Mouse (Mus musculus) hindbrain, embryonic 13.5 days (tissue): ENCODE results near the gene Megf8. TPM values are rescaled to one million over a fixed set of nuclear protein-coding genes. Genes with fewer than 3 reads are reported as not detected.

Experiments used
- ATAC-seq: fragments of 200-750 bp; cut with Nextera tagmentation; 2 replicates; pipeline ENCODE4 v1.8.0; 2017; ENCODE audit warnings: moderate TSS enrichment; ENCODE audit not compliant: low FRiP score
- H3K27ac ChIP-seq: fragments of 300-500 bp; sonication (generic); 2 replicates; pipeline ENCODE4 v1.5.1; 2015; ENCODE audit warnings: inconsistent platforms, mild to moderate bottlenecking, moderate library complexity
- H3K27me3 ChIP-seq: fragments of 300-500 bp; sonication (generic); 2 replicates; pipeline ENCODE4 v1.6.1; 2015; ENCODE audit warnings: mild to moderate bottlenecking, inconsistent platforms
- H3K36me3 ChIP-seq: fragments of 300-500 bp; sonication (generic); 2 replicates; pipeline ENCODE4 v1.6.1; 2015; ENCODE audit warnings: mild to moderate bottlenecking, inconsistent platforms
- H3K4me1 ChIP-seq: fragments of 300-500 bp; sonication (generic); replicated peaks from 2 replicates; pipeline ENCODE4 v1.6.1; 2015; ENCODE audit warnings: inconsistent platforms
- H3K4me2 ChIP-seq: fragments of 300-500 bp; sonication (generic); 2 replicates; pipeline ENCODE4 v1.6.1; 2015; ENCODE audit warnings: inconsistent platforms, mild to moderate bottlenecking, moderate library complexity
- H3K4me3 ChIP-seq: fragments of 300-500 bp; sonication (generic); 2 replicates; pipeline ENCODE4 v1.5.1; 2015; ENCODE audit warnings: mild to moderate bottlenecking, inconsistent platforms
- H3K9ac ChIP-seq: fragments of 300-500 bp; sonication (generic); 2 replicates; pipeline ENCODE4 v1.6.1; 2015; ENCODE audit warnings: mild to moderate bottlenecking, inconsistent platforms
- H3K9me3 ChIP-seq: fragments of 300-500 bp; sonication (generic); 2 replicates; pipeline ENCODE4 v1.6.1; 2016; ENCODE audit warnings: inconsistent platforms
- WGBS: fragments of 180-500 bp; shearing (Covaris S2); methylation state at CpG from one replicate; pipeline ENCODE4 v1.1.7; 2015; 5-methylcytosine and 5-hydroxymethylcytosine counted together
- polyA plus RNA-seq: library from polyadenylated mRNA; unstranded; fragments of >200 nt; fragmentation: Nextera tagmentation; extraction: Ambion mirVana; gene quantifications from 2 replicates; pipeline ENCODE4 v1.2.1, GENCODE M21; 2015

The Megf8 gene
- polyA plus RNA-seq, 1 experiment from 2014 or later: 18.7 TPM

- H3K27me3 ChIP-seq: no peaks in the 10 kb centered on the region
- 66% methylated on average over 7 of the region's 7 CpGs for WGBS
- peak overlapping the region; percentile 55 for H3K27ac ChIP-seq
- H3K4me2 ChIP-seq: no peak overlapping the region
- peaks cover 89% of the 10 kb centered on the region for H3K36me3 ChIP-seq
- no peak for ATAC-seq
- H3K4me3 ChIP-seq: no peak overlapping the region
- no peaks in the 10 kb centered on the region for H3K9me3 ChIP-seq
- H3K9ac ChIP-seq: peak overlapping the region; percentile 49; the same call in 1 of the 2 replicates
- peaks cover 49% of the 10 kb centered on the region for H3K4me1 ChIP-seq
These were observed 24.9 kb upstream of the Megf8 start for GRCm38 (mm10) chr7:25292107-25292506.

DNA sequence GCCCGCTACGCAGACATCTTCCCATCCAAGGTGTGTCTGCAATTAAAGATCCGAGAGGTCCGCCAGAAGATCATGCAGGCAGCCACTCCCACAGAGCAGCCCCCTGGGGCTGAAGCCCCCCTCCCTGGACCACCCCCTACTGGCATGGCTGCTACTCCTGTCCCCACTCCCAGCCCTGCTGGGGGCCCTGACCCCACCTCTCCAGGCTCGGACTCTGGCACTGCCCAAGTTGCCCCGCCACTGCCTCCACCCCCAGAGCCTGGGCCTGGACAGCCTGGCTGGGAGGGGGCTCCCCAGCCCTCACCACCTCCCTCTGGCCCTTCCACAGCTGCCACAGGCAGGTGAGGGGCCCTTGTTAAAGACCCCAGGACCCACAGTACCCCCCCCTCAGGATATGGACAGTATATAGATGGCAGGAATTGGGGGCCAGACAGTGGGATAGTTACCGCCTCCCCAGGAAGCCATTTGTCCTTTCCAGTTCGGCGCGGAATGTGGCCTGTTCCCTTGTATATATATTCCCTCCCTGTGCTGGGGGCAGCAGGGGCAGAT lies 23.7 kb upstream of the Megf8 start:
- 81% methylated on average over 10 of the region's 10 CpGs for WGBS
- H3K27me3 ChIP-seq: no peaks in the 10 kb centered on the region

GRCm38 (mm10) chr7:25294495-25294894 lies 22.5 kb upstream of the Megf8 start:
- Histone ChIP-seq H3K4me3 (no peak overlapping the region), H3K27me3 (no peaks in the 10 kb centered on the region), H3K36me3 (peaks cover 65% of the 10 kb centered on the region), H3K9ac (no peak overlapping the region), H3K9me3 (no peaks in the 10 kb centered on the region), H3K4me1 (peaks cover 58% of the 10 kb centered on the region), H3K27ac (no peak overlapping the region), H3K4me2 (no peak overlapping the region)
- 92% methylated on average over 4 of the region's 4 CpGs for WGBS
- ATAC-seq: no peak

More for the DNA sequence above, 23.7 kb upstream of the Megf8 start:
- Histone ChIP-seq H3K4me3 (no peak overlapping the region), H3K4me1 (peaks cover 52% of the 10 kb centered on the region), H3K36me3 (peaks cover 77% of the 10 kb centered on the region), H3K9me3 (no peaks in the 10 kb centered on the region), H3K9ac (peak overlapping the region; percentile 13; the same call in 1 of the 2 replicates), H3K4me2 (no peak overlapping the region), H3K27ac (peak overlapping the region; percentile 64)
- no peak for ATAC-seq

GRCm38 (mm10) chr7:25294960-25295722 lies 21.8 kb upstream of the Megf8 start:
- Histone ChIP-seq H3K4me3 (no peak overlapping the region), H3K4me2 (peak overlapping the region; percentile 79), H3K9me3 (no peaks in the 10 kb centered on the region), H3K27me3 (no peaks in the 10 kb centered on the region), H3K36me3 (peaks cover 58% of the 10 kb centered on the region), H3K27ac (peak overlapping the region; percentile 12; the same call in 1 of the 2 replicates), H3K4me1 (peaks cover 58% of the 10 kb centered on the region), H3K9ac (no peak overlapping the region)
- ATAC-seq: no peak
- 88% methylated on average over 12 of the region's 12 CpGs for WGBS

DNA sequence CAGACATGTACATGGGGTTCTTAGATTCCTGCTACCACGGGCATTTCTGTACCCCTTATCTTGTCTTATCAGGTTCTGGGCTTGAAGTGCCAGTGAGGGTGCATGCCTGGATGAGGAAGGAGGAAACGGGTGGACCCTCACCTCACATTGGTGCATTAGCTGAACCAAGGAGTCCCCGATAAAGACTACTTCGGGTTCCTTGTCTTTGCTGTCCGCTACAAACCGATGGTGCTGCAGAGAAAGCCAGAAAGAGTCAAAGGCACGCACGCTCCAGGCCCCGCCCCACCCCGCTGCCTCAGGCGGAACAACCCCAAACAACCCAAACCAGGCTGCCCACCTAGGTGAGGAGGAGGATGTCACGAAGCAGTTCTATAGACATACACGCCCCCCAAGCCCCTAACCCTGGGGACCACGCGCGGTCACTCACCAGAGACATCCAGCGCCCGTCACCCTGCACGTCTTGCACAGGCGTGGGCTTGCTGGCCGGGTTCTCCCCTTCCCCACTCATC lies 20.0 kb upstream of the Megf8 start:
- Histone ChIP-seq H3K27me3 (no peaks in the 10 kb centered on the region), H3K4me1 (peaks cover 44% of the 10 kb centered on the region), H3K27ac (peak overlapping the region; percentile 99), H3K9ac (peak overlapping the region; percentile 96), H3K36me3 (peaks cover 40% of the 10 kb centered on the region), H3K4me3 (peak overlapping the region; percentile 85), H3K9me3 (no peaks in the 10 kb centered on the region), H3K4me2 (peak overlapping the region; percentile 79)
- WGBS: 1% methylated on average over 21 of the region's 21 CpGs
- ATAC-seq: no peak

DNA sequence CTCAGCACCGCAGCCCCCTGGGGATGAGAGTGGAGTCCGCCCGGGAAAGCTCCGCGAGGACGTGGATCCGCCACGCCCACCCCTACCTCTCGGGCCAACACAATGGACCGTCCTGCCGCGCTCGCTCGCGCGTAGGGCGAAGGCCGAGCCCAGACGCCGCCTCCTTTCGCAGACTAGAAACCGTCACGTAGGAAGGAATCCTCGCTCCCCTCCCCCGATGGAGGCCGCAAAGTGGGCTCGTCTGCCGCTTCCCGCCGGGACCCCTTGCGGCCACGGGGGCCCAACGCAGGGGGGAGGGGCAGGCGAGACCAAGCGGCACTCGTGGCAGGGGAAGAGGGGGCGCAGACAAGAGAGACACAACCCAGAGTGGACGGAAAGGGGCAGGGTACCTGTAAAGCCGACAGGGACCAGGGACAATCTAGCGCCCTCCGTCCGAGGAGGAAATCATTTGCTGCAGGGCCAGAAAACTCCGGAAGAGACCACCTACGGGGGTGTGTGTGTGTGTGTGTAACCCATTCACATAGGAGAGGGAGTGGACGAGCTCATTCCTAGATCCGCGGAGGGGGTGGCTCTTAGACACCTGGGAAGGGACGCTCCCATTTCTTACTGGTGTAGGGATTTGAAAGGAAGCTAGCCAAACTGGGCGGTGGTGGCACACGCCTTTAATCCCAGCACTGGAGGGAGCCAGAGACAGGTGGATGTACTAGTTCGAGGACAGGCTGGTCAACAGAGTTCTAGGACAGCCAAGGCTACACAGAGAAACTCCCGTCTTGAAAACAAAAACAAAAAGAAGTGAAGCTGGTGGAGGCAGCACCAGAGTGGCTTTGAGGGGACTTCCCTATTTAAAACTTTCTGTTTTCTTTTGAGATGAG lies 19.3 kb upstream of the Megf8 start, which contains the start of gene Pafah1b3:
Gene Pafah1b3, minus strand, starts transcription at position 533 of the 872 bp plus-strand sequence.
- Histone ChIP-seq H3K4me3 (peak within 1 kb of the TSS; percentile 85), H3K9ac (peak within 1 kb of the TSS; percentile 96), H3K27me3 (no peaks in the 10 kb centered on the region), H3K36me3 (peaks cover 33% of the 10 kb centered on the region), H3K27ac (peak within 1 kb of the TSS; percentile 99), H3K4me1 (peaks cover 38% of the 10 kb centered on the region), H3K4me2 (peak within 1 kb of the TSS; percentile 79), H3K9me3 (no peaks in the 10 kb centered on the region)
- peak; percentile 92 for ATAC-seq
- WGBS: under 1% methylated on average over 48 of the region's 52 CpGs

DNA sequence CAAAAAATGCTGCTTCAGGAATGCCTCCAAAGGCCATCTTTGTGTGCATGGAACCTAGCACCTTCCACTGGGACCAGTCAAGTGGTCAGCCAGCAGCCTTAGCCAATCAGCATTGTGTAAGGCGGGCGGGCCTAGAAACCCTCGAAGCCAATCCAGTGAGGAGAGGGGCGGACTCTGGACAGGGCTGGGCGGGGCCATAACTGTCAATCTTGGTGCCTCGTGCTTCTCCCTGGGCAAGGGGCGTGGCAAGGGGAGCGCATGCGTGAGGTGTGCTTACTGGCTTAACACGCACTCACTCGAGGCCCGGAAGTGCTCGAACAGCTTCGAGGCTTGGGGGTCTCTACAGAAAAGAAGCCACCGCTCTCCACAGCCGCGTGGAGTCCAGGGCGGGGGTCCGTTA lies 15.9 kb upstream of the Megf8 start, which contains the start of gene Prr19:
Gene Prr19, plus strand, starts transcription at position 349 of the 400 bp plus-strand sequence.
- no peak within 1 kb of the TSS for H3K4me3 ChIP-seq
- H3K27me3 ChIP-seq: no peaks in the 10 kb centered on the region
- H3K36me3 ChIP-seq: no peaks in the 10 kb centered on the region
- H3K9ac ChIP-seq: no peak within 1 kb of the TSS
- peaks cover 26% of the 10 kb centered on the region for H3K4me1 ChIP-seq
- no peaks in the 10 kb centered on the region for H3K9me3 ChIP-seq
- H3K27ac ChIP-seq: no peak within 1 kb of the TSS
- no peak within 1 kb of the TSS for H3K4me2 ChIP-seq
- 54% methylated on average over 19 of the region's 19 CpGs for WGBS
- ATAC-seq: 0 out of 2 replicates have a peak, but pooled peaks have one; percentile 12

DNA sequence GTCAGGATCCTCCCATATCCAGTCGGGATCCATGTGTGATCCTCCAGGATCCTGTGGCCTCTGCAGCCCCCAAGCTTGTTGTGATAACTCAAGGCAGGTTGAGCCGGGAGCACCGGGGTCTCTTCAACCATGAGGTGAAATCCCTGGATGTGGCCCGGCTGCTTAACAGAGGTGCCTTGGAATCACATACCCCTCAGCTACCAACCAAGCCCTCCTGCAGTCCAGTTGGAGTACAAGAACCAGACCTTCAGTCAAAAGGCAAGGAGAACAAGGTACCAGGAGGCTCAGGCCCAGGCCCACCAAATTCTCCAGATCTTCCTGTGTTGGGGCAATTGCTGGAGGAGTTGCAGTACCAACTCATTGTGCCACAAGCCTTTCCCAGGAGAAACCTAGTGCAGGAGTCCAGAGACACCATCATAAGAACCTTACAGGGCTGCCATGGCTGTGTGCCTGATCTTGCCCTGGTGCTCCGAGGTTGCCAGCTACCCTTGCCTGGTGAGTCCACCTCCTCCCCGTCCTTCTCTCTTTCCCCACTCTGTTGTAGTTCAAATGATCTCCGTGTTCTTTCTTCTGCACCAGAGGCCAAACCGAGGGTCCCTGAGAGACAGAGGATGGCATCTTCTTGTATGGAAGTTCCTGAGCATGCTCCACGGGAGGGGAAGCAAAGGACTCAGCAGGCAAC lies 13.8 kb upstream of the Megf8 start:
- no peak overlapping the region for H3K4me3 ChIP-seq
- 74% methylated on average over 9 of the region's 9 CpGs for WGBS
- H3K27me3 ChIP-seq: peaks cover 12% of the 10 kb centered on the region; the same call in 1 of the 2 replicates
- ATAC-seq: no peak
- peaks cover 26% of the 10 kb centered on the region for H3K4me1 ChIP-seq
- peaks cover 9% of the 10 kb centered on the region for H3K36me3 ChIP-seq
- no peak overlapping the region for H3K4me2 ChIP-seq
- no peak overlapping the region for H3K9ac ChIP-seq
- H3K9me3 ChIP-seq: no peaks in the 10 kb centered on the region
- H3K27ac ChIP-seq: no peak overlapping the region

DNA sequence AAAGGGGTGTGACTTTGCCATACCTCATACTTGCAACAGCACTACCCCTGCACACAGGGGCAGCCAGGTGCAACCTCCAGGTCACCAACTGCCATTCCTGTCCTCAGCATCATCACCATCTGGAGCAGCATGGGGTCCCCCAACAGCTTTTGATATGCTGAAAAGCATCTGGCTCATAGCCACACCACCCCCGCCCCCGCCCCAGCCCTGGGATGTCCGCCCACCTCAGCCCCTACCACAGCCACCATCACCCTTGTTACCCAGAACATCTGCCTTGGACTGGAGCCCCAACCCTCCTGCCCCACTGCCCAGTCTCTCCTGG lies 13.3 kb upstream of the Megf8 start:
- Histone ChIP-seq H3K27me3 (peaks cover 15% of the 10 kb centered on the region; the same call in 1 of the 2 replicates), H3K4me2 (no peak overlapping the region), H3K9me3 (no peaks in the 10 kb centered on the region), H3K4me3 (no peak overlapping the region), H3K9ac (no peak overlapping the region), H3K36me3 (peaks cover 10% of the 10 kb centered on the region), H3K4me1 (peaks cover 21% of the 10 kb centered on the region), H3K27ac (no peak overlapping the region)
- no peak for ATAC-seq
- 88% methylated on average over 3 of the region's 3 CpGs for WGBS

GRCm38 (mm10) chr7:25305481-25305880 lies 11.5 kb upstream of the Megf8 start:
- H3K27ac ChIP-seq: peak overlapping the region; percentile 95
- H3K9ac ChIP-seq: peak overlapping the region; percentile 93
- H3K4me3 ChIP-seq: peak overlapping the region; percentile 72
- peak overlapping the region; percentile 80 for H3K4me2 ChIP-seq
- peaks cover 20% of the 10 kb centered on the region for H3K4me1 ChIP-seq
- no peaks in the 10 kb centered on the region for H3K9me3 ChIP-seq
- ATAC-seq: peak; percentile 26; the same call in 1 of the 2 replicates
- H3K36me3 ChIP-seq: peaks cover 14% of the 10 kb centered on the region
- WGBS: 2% methylated on average over 2 of the region's 2 CpGs
- peaks cover 20% of the 10 kb centered on the region; the same call in 1 of the 2 replicates for H3K27me3 ChIP-seq

DNA sequence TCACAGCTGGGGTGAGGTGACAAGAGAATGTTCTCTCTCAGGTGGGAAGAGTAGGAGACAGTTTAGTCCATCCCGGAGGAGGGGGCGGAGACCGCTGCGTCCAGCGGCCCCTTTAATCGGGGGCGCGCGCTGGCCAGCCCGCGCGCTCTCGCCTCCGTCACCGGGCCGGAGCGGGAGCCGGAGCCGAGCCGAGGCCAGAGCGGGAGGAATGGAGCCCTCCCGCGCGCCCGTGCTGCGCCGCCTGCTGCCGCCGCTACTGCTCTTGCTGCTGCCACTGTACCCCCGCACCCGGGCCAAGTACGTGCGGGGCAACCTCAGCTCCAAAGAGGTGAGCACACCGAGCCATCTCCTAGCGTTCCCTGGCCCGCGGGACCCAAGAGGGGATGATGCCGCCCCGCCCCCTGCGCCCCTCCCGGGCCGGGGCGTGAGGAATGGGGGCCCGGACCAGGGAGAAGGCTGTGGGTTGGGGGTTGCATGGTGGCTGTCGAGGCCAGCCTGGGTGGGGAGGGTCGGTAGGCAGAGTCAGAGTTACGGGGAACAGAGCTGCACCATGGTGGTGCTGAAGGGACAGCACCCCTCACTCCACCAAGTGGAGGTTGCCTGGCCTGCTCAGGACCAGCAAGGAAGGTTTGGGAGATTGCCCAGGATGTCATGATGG lies 10.9 kb upstream of the Megf8 start, which contains the start of gene Tmem145:
Gene Tmem145, plus strand, starts transcription at position 151 of the 658 bp plus-strand sequence.
- H3K9me3 ChIP-seq: no peaks in the 10 kb centered on the region
- H3K4me3 ChIP-seq: peak within 1 kb of the TSS; percentile 72
- H3K4me1 ChIP-seq: peaks cover 20% of the 10 kb centered on the region
- peaks cover 23% of the 10 kb centered on the region for H3K27me3 ChIP-seq
- WGBS: under 1% methylated on average over 44 of the region's 47 CpGs
- peak within 1 kb of the TSS; percentile 80 for H3K4me2 ChIP-seq
- H3K36me3 ChIP-seq: peaks cover 14% of the 10 kb centered on the region
- H3K9ac ChIP-seq: peak within 1 kb of the TSS; percentile 93
- peak; percentile 73 for ATAC-seq
- H3K27ac ChIP-seq: peak within 1 kb of the TSS; percentile 95
